Mouse (Mus musculus) spleen, postnatal 10 days (tissue): ENCODE measurements around the gene Bbof1.

Source experiments
- DNase-seq, 2 experiments: peaks; one replicate each; pipeline ENCODE4 v3.0.0; 2021 to 2022; ENCODE audit warnings: low spot score in 2 of 2

The Bbof1 gene

DNA sequence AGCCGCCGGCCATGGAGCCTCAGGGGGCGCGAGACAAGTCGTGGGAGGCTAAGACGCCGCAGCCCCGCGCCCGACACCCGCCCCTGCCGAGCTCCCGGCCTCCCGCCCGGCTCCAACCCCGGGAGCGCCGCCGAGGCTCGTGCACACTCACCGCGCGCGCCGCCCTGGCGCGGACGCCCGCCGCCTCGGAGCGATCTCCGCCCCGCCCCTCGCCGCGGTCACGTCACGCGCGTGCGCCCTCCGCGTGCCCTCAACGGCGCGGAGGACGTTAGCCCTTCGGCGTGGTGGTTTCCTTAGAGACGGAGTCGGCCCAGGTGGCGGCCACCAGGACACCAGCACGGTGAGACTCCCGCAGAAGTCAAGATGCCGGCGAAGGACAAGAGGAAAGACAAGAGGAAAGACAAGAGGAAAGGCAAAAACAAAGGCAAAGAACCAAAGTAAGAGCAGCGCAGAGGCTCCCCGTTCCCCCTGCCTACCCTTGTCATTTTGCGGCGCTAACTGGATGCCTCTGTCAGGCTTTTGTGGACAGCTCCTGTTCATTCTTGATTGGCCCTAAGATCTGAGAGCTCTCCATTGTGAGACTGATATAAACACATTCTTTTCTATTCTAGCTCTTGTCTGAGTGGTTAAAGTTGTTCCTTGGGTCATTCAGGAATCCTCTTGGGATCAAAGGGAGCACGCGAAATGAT, at the start of gene Bbof1, which contains the start of gene Entpd5:
Bbof1 (plus strand) TSS at position 253 of the 689 bp plus-strand sequence.
Entpd5 (minus strand) TSS at position 211 of the 689 bp plus-strand sequence.
- peak; percentile 89 to 94 for DNase-seq

DNA sequence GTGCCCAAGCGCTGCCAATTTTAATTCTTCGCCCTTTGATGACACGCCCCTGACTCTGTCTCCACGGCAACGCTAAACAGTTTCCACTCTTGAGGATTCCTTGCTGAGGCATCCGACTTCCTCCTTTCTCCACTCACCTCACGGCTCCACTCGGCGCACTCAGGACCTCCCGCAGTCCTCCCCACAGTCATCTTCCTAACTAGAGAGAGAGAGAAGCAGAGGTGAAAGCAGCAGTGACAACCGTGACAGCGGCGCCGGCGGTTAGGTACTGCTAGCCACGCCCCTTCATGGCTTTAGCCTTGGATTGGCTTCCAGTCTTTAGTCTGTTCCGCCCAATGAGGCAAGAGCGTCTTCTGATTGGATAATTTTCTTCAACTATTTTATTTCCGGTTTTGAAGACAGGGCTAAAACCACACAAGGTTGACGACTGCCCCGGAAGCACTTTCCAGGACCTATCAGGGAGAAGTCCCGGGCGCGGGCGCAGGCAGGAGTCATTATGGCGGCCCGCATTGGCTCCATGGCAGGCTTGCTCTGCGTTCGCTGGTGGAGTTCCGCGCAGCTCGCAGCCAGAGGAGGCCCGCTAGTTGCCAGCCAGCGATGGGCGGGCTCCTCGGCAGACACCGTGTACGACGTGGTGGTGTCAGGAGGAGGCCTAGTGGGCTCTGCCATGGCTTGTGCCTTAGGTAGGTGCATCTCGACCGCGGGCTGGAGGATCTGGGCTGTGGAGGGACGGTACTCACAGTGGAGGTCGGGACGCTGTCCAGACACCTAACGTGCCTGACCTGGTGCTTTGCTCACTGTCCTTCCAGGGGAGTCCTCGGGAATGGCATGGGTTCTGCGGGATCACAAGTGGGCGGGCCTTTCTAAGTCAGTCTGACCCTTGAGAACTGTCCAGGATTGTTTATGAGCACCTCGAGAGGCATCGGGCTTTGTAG, 47.0 kb upstream of the Bbof1 start, which contains the start of the genes Coq6 and Fam161b:
Coq6 (plus strand) TSS at position 103 of the 935 bp plus-strand sequence.
Fam161b (minus strand) TSS at position 279 of the 935 bp plus-strand sequence.
- DNase-seq = peak; percentile 85 to 96

- DNase-seq = no peak
Observed at GRCm38 (mm10) chr12:84362872-84363271, 46.0 kb upstream of the Bbof1 start.

- DNase-seq = no peak
Observed at GRCm38 (mm10) chr12:84364291-84364690, 44.6 kb upstream of the Bbof1 start.

- no peak for DNase-seq
Observed at GRCm38 (mm10) chr12:84365137-84365536, 43.7 kb upstream of the Bbof1 start.

DNA sequence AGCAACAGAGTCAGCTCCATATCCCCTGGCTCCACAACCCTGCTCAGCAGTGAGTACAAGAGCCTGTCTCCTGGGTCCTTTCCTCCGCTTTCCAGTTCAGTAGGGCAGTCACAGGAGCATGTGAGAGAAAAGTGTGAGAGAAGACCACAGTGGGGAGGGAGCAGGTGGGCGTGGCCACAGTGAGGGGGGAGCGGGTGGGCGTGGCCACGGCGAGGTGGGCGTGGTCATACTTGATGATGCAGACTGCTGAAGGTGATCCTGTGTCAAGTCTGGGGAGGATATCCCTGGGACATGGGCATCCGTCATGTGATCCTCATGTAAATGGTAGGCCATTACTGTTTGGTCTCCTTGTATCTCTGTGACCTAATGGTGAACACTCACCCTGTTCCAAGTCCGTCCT, 41.9 kb upstream of the Bbof1 start:
- peak in 1 of 2 experiments; percentile 40 for DNase-seq

DNA sequence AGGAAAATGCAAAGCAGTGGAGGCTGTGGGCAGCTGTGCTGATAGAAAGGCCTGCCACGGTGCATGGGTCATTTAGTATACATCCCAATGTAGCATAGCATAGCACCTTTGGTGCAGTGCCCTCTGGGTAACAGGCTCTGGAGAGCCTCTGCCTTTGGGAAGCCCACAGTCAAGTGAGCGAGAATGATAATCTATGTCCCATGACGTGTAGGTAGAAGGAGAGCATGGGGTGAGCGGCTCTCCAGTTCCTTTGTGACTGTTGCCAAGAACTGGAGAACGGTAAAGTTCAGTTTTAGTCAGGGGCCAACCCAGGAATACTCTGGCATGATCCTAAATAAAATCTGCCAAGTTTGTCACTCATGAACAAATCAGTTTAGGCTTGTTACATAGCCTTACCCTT, 37.2 kb upstream of the Bbof1 start:
- DNase-seq = no peak

DNA sequence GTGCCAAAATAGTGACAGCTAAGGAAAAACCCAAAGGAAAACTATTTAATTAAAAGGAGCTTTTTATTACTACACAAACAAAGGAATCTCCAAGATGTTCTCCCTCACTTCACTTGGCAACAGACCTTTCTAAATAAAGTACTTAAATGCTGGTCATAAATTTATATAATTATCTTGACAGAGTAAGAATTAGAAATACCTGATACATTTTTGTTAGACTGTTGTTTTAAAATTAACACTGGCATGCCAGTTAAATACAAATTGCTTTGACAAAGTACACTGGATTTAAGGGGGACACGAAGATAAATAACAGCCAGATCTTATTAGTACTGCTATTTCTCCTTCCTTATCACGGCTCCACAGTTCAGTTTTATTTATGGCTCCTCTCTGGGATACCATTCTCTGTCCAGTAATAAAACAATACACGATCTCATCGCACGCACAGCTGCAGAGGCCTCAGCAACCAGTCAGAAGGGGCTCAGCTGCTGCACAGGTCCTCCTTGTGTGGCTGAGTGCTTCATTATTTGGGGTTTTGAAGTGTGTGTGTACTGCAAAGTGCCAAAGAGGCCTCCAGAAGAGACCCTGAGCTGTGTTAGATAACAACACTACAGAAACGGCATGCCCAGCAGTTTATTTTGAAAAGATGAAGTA, 34.9 kb upstream of the Bbof1 start:
- no peak for DNase-seq

DNA sequence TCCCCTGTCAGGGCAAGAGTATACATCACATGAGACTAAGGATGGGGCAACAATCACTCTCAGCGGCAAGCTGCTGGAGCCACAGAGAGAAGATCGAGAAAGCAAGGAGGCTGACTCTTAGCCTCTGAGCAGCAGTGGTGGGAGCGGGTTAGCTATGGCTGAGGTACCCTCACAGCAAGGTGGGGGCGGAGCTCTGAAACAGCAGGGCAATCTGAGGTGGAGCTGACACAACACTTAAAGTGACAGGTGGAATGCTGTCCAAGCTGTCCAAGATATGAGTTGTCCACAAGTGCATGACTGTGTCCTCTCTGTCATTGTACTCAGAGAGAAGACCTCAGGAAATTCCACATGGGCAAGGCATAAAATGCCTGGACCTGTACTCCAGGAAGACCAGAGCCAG, 26.5 kb upstream of the Bbof1 start:
- DNase-seq = no peak

- DNase-seq = no peak
Observed at GRCm38 (mm10) chr12:84384644-84385081, 24.2 kb upstream of the Bbof1 start.

GRCm38 (mm10) chr12:84385408-84385807, 23.5 kb upstream of the Bbof1 start:
- DNase-seq = no peak

DNA sequence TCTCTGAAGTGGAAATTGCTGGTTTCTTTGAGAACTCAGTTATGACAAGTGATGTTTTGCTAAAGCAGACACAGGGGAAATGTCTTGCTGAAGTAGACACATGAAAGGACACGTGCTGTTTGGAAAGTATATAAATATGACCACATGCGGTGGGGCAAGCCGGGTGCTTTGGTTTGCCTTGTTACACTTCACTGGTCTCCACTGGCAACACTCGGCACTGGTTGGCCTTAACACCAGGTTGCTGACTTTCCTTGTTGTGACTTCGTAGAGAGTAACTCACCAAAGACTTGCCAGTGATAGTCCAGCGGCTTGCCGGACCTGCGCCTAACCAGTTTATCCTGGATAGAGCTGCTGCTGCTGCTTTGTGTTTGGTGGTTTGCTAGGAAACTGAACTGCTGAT, 20.8 kb upstream of the Bbof1 start:
- no peak for DNase-seq

- DNase-seq = no peak
Observed at GRCm38 (mm10) chr12:84388774-84389400, 20.0 kb upstream of the Bbof1 start.

DNA sequence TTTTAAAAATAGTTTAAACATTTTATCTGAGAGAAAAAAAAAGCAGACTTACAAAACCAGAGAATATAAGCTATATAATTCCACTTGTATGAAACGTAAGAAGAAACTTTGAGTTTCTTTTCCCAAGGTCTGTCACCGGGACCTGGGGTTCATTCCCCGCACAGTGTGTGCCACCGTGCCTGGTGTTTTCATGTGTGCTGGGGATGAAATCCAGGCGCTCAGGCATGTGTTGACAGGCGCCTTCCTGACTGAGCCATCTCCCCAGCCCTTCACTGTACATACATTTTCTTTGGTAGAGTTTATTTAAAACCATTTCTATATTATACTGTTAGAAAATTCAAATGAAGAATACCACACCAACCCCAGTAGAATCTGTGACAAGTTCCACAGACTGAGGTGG, 18.5 kb upstream of the Bbof1 start:
- no peak for DNase-seq

GRCm38 (mm10) chr12:84392681-84393080, 16.2 kb upstream of the Bbof1 start:
- DNase-seq = no peak

GRCm38 (mm10) chr12:84393847-84394246, 15.0 kb upstream of the Bbof1 start:
- DNase-seq = no peak

DNA sequence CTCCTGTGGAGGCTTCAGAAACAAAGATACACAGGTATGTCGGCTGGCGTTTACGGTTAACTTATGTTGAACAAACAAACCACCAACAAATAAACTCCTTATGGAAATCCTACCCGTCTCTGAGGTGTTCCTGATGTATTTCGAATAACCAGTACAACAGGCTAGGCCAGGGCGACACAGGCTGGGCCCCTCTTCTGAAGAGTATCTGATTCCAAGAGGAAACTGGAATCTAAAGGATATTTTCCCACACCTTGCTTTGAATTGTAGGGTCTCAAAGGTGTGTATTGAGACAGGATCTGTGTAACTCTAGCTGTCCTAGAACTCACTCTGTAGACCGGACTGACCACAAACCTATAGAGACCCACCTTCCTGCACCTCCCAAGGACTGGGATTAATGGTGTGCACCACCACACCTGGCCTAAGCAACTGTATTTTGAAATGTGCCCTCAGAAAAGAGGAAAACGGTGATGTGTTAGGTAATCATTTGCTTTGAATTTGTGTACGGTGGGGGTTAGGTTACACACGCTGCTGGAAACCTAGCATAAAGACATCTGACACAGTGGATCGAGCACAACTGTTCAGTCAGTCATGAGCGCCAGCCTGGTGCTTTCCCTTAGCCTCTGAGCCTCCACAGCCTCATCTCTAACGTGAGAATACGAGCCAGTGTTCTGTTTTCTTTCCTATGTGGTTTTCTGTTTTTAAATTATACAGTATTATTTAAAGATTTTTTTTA, 11.8 kb upstream of the Bbof1 start:
- no peak for DNase-seq

GRCm38 (mm10) chr12:84397685-84398084, 11.2 kb upstream of the Bbof1 start:
- no peak for DNase-seq

DNA sequence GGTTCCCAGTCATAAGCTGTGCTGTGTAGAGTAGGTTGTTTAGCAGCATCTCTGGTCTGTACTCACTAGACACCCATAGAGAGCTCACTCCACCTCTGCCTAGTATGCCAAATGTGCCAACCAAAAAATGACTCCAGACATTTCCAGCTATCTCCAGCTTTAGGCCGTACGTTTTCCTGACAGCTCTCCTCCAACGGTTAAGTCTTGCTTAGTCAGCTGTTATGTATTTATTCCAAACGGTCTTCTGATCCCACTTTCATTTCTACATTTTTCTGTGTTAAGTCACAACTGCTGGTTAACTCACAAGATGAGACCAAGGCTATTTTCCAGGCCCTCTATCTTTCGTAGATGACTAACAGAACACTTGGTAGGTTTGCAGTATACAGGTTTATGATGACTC, 10.2 kb upstream of the Bbof1 start:
- no peak for DNase-seq

- DNase-seq = no peak
Observed at GRCm38 (mm10) chr12:84399135-84399534, 9.7 kb upstream of the Bbof1 start.

DNA sequence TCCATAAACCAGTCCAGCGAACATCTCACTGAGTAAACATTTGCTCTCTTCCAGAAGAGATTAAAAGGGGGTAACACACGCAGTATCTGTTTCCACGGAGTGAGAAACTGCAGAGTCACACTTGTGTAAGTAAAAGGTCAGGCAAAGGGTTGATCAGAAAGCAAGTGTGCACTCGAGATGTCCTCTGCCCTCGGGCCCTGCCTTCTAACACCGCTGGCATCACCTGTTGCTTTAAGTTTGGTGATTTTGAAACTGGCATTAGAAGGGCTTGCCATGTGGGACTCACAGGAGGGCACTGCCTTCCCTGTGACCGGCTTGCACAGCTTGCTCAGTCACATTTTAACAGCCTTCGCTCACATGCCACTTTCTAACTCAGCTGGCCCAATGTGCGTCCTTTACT, 9.2 kb upstream of the Bbof1 start:
- DNase-seq = no peak
